Mouse (Mus musculus) kidney, adult 2 months (tissue): ENCODE data around the gene Zfp771.

Source experiments
- CTCF ChIP-seq: fragments of 200-500 bp; conservative IDR thresholded peaks from 2 replicates; pipeline ENCODE4 v1.5.1; 2011; ENCODE audit warnings: low read depth, mild to moderate bottlenecking, control low read depth, low read length, moderate library complexity, mixed read lengths; ENCODE audit not compliant: insufficient read depth, insufficient read length
- POLR2A ChIP-seq: fragments of 200-500 bp; IDR thresholded peaks from one replicate; pipeline ENCODE4 v1.6.1; 2011; ENCODE audit warnings: low read depth, low read length, control low read depth

GRCm38 (mm10) chr7:127218670-127219069, 25.4 kb upstream of the Zfp771 start:
- no peak for TF ChIP-seq CTCF
- TF ChIP-seq POLR2A: no peak
